Mouse (Mus musculus): ENCODE measurements around the gene Kctd15.

Kctd15 gene

DNA sequence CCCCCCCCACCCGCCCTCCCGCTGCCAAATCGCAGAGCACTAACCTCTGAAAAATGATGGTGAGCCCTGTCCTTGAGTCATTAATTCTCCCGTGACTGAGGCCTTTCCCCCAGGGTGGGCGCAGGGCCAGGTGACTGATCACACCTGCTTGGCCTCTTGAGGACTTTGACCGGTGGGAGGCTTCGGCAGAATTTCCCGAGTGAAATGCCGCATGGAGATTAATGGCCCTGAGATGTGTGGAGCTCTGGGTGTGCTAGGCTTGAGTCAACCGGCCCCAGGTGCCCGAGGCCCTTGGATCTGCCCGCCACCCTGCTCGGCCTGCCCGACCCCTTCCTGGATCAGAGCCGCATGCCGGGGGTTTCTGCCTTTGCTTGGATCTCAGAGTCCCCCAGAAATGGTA is 11.3 kb upstream of the Kctd15 start:
- no peak for DNase-seq (ENCODE audit: low read depth, low spot score)

DNA sequence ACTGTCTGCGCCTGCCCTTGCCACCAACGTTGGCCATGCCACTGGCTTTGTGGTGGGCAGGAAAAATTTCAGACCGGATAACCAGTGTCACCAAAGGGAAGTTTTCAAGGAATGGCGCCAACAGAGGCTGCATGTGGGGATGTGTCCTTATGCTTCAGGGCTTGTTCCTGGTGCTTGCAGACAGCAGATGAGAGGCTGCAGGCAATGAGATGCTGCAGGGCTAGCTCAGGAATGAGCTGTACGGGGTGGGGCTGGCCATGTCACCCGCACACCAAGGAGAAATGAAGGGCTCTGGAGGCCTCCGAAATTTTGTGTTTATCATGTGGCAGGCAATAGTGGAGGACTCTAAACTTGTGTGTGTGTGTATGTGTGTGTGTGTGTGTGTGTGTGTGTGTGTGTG is 6.6 kb upstream of the Kctd15 start:
- no peak for DNase-seq (ENCODE audit: low read depth, low spot score)

DNA sequence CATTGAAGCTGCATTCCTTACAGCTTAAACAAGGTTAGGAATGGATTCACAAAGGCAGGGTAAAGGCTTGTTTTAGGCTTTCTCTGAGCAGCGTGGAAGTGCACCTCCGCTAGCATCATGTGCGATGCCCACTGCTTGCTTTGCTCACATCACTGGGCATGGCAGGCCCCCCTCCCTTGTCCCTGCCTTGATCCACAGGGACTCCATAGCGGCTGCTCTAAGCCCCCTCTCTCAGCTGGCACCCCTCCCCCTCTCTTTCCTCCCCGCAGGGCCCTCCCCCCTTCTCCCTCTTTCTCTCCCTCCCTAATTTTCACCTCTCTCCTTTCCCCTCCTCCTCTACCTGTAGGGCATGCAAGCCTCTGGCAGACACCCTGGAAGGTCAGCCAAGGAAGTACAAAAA is 5.7 kb upstream of the Kctd15 start:
- DNase-seq (ENCODE audit: low read depth, low spot score): no peak

DNA sequence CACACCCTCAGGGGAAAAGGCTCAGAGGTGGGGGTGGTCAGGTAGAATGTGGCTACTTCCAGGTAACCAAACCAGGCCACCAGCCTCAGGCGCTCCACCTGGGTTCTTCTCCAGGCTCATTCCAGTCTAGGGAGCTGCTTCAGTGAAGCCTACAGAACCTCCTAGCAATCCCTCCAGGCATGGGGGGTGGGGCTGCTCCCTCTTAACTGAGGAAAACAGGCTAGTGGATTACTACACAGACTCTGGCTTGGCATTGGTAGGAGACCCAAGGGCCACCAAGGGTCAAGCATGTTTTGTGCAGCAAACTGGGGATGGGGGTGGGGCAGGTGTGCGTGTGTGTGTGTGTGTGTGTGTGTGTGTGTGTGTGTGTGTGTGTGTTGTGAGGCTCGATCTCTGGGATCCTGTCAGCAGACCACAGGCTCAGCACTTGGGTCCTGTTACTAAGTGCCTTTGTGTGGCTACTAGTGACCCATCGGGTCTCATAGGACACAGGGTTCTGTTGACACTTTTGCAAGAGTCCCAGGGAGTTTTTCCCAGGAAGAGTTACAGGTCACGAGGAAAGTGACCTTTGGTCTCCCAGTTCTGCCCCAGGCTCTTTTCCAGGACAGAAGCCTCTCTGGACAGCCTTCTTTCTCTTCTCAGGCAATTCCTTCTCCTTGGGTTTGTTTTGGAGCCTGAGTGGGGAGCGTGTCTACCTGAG is 3.0 kb upstream of the Kctd15 start:
- no peak for DNase-seq (ENCODE audit: low read depth, low spot score)

DNA sequence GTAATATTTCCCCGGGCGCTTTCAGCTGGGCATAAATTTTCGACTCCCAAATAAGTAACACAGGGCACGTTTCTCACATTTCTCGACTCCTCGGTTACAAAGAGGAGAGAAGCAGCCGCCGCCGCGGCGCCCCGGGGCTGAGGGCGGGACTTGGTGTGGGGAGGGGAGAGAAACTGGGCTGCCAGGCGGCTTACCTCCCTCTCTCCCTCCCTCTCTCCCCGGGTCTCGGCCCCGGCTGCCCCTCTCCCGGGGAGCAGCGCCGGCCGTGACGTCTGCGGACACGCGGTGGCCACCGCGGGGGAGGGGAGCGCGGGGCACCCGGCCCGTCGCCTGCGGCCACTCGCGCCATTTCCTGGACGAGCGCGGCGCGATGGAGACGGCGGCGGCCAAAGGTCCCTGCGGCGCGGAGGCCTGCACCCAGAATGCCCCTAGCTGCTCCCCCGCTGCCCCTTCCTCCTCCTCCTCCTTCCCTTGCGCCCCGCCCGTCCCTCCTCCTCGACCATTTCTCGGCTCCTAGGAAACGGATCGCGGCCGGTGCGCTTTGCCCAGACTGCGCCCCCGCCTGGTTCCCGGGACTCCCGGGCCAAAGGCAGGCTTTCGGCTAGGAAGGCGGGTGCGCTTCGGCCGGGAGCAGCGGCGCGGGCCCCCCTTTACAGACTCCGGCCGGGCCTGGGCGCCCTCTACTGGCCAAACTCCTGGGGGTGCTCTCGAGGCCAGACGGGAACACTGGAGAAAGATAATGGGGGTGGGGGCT is 1.3 kb downstream of the Kctd15 start:
- peak; percentile 95 for DNase-seq (ENCODE audit: low read depth, low spot score)

DNA sequence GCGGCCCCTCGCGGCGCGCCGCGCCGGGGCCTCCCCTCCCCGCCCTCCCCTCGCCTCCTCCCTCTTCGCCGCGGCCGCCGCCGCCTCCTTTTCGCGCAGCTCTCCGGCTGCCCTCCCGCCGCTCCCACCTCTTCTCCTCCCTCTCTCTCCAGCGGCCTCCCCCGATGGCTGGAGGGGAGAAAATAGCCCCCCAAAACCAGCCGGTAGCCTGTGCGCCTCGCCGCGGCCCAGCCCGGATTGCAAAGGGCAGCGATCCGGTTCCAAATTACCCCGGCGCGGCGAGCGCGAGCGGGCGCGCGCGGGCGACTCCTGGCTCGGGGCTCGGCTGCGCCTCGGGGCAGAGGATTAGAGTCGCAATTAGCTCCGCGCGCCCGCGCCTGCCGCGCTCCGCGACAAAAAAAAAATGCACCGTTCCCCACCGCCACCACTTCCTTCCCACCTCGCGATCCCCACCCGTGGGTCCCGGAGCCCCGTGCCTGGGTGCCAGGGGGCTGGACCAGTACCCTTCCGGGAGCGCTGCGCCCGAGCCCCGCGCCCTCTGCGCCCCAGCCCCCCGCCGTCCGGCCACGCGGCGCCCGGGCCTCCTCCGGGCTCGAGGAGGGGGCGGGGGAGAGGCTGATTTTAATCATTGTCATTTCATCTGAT is 2.0 kb downstream of the Kctd15 start:
- peak; percentile 65 for DNase-seq (ENCODE audit: low read depth, low spot score)

DNA sequence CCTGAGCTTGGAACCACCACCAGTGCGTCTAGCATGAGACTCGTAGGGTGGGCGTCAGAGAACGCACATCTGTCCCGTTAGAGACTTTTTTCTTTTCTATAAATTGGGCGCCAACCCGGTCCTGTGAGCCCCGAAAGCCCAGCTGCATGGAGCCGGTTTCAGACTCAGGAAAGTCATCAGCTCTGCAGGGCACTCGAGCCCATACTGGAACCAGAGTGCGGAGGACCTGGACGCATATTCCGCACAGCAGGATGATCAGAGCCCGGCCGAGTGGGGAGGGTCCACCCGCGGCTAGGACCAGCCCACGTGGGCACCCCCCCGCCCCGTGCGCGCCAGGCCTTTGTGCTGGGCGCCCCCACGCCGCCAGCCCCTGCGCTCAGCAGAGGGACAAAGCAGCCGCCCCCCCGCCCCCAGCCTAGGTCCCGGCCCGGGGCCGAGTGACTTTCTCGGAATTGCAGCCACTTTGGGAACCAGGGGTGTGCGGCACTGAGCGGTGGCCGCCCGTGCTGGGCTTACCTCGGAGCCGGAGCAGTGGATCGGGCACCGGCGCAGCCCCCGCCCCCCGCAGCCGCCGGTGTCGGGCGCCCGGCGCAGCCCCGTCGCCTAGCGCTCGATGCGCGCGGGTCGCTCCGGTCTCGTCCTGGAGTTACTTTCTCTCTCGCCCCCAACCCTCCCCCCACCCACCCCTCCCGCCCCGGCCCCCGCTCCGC is 2.6 kb downstream of the Kctd15 start:
- DNase-seq (ENCODE audit: low read depth, low spot score): no peak

DNA sequence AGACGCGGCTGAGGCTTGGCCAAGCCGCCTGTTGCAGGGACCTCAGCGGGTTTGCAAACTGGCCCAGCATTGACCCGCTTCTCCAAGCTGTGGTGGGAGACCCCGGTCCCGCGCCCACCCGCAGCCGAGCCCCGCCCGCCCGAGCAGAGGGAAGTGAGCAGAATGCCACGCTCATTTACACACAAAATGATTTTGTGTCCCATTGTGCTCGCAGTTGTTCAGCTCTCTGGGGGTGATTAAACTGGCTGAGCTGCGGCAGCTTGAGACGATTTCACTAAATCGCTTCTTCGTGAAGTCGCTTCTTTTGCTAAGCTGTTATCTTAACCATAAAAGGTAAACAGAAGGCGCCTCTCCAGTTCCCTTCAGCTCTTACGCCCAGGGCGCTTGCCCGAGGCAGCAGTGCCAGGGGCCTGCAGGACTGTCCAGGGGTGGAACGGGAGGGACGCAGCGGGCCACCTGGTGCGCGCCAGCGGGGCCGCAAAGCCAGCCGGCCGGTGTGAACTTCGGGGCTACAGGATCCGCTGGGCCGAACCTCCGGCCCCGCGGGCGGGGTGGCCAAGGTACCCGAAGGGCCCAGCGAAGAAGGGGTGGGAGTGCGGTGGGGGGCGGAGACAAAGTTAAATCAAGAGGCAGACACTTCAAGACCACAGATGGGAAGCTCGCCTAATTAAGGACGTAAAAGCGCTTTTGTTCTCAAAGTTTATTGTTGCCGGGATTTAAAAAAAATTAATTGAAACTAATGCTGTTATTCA is 3.6 kb downstream of the Kctd15 start:
- peak; percentile 39 for DNase-seq (ENCODE audit: low read depth, low spot score)

DNA sequence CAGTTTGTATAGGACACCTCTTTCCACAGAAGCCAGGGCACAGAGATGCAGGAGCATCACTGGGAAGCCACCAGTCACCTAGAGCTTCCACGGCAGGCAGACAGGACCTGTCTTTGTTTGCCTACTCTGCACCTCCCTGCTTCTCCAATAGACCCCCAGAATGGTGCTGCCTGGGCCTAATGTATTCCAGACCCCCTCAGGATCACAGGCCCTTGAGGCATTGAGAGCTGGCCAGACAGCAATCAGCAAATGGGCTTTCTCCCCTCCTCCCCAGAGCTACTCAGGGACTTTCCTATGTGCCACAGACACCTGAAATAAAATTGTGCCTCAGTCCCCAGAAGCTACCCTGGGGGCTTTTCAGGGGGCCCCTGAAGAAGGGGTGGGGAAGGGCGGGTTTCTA is 5.2 kb downstream of the Kctd15 start:
- no peak for DNase-seq (ENCODE audit: low read depth, low spot score)

DNA sequence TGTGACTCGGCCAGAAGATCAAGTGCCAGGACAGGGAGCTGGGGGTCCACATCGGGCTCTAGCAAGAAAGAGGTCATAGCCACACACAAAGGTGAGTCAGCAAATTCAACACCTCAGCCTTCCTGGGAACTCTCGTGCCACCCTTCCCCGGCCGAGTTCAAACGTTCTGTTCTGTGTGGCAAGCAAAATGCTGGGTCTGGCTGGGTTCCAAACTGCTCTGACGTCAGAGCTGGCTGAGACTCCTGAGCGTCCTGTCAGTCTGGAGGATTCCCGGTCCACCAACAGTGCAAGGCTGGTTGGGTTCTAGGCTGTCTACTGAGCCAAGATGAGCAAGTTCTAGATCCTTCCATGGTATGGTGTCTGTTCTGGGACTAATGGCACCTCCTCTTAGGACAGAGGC is 9.5 kb downstream of the Kctd15 start:
- peak; percentile 61 for DNase-seq (ENCODE audit: low read depth, low spot score)

DNA sequence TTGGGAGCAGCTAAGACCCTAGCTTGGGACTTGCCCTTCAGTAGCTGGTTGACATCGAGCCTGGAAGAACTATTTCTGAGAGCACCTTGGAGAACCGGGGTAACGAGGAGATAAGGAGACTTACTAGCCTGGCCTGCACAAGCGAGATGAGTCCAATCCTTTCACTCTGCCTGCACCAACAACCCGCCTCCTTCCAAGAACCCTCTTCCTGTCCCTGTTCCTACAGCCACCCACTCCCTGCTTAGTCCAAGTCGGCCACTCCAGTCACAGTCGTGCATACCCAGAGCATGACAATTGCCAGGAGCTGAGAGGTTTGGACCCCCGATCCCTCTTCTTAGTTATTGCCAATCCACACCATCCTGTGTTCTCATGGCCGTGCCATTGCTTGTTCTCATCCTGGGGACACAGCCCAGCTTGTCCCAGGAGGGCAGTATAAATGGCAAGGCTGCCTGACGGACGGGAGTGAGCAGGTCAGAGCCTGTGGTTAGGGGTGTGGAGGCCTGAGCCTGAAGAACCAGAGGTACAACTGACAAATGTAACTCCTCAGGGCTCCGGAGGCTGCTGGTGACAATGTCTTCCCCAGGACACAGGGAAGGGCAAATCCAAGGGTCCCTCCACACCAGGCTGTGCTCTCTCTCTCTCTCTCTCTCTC is 10.3 kb downstream of the Kctd15 start:
- DNase-seq (ENCODE audit: low read depth, low spot score): peak; percentile 35

DNA sequence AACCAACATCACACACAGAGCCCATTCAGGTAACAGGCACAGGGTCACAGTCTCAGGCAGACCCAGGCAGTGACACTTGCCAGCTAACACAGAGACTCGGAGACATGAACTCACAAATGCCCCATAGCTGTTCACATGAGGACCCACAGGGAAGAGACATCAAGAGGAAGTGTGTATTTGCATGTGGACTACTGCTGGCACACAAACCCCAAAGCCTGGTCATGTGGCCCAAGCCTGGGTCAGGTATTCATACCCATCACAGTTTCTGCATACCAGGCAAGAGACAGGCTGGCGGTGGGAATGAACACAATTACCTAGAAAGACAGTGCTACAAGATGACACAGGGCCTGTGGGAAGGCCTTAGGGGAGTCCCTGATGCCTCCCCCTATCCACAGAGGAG is 10.9 kb downstream of the Kctd15 start:
- no peak for DNase-seq (ENCODE audit: low read depth, low spot score)

DNA sequence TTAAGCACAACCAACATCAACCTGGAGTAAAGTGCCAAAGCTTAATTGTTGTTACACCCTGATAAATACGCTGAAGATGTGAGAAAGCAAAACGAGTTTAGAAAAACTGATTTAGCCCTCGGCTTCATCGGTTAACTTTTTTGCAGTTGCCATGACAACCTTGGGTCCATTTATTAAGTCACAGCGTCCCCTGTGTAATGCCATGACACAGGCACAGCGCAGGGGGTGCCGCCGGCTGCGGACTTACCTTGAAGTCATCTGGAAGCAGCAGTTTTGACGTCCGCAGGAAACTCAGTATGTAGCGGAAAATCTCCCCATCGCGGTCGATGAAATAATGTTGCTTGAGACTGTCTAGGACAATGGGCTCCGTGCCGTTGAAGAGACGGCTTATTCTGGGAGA is 11.9 kb downstream of the Kctd15 start:
- no peak for DNase-seq (ENCODE audit: low read depth, low spot score)

DNA sequence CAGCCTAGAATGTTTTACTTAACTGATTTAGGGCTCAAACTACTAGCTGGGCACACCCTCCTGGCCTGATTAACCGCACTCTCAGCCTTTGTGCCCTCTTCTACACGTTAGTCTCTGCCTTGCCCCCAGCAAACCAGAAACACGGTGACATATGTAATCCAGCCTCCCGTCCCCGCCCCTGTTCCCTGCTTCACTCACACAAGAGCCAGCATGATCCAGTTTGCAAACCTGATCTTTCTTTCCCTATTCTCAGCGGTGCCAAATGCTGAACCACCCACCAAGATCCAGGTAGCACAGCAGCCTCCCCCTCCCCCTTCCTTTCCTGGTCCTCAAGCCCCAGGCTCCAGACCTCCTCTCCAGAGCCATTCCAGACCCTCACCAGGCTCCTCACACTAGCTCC is 13.2 kb downstream of the Kctd15 start:
- DNase-seq (ENCODE audit: low read depth, low spot score): no peak

DNA sequence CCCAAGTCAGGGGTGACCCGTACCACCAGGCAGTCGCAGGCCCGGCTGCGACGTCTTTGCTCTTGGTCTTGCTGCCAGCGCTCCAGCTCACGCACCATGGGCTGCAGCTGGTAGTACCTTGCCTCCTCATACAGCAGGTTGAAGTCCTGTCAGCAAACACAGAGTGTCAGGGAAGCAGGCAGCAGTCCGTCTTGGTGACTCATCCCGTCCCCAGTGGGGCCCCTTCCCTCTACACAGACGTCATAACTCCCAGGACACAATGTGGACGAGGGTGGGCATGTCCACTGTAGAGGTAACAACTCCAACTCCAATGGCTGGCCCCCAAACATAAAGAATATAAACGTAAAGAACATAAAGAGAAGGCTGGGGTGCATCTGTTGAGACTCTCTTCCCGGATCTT is 14.6 kb downstream of the Kctd15 start:
- DNase-seq (ENCODE audit: low read depth, low spot score): no peak

DNA sequence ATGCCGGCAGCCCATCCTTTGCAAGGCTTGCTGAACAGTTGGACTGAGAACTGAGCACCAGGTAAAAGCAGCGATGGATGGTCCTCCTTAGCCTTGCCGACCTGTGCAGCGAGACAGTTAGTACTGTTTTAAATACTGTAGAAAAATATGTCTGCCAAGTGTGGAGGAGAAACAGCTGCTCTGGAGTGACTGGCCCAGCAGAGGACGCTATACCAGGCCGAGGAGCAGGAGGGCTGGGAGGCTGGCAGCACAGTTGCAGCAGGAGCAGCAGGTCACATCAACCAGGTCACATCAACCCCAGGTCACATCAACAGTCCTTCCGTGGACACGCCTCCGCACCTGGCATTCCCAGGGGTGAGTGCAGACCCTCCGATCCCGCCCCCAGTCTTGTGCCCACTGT is 16.7 kb downstream of the Kctd15 start:
- no peak for DNase-seq (ENCODE audit: low read depth, low spot score)

DNA sequence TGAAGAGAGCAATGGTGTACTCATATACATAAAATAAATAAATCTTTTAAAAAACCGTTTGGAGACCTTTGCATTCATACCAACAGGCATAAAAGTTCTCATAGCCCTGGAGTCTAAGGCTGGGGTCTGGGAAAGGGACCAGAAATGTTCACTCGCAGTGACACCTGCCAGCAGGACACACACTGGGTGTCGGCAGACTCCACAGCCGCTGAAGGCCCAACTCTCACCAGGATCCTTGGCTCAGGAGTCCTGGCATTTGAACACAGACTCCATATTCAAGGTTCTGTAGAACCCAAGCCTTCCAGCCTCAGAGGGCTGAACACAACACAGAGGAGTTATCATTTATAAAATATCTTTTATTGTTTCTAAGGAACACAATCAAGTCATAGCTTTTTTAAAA is 19.9 kb downstream of the Kctd15 start:
- DNase-seq (ENCODE audit: low read depth, low spot score): no peak

DNA sequence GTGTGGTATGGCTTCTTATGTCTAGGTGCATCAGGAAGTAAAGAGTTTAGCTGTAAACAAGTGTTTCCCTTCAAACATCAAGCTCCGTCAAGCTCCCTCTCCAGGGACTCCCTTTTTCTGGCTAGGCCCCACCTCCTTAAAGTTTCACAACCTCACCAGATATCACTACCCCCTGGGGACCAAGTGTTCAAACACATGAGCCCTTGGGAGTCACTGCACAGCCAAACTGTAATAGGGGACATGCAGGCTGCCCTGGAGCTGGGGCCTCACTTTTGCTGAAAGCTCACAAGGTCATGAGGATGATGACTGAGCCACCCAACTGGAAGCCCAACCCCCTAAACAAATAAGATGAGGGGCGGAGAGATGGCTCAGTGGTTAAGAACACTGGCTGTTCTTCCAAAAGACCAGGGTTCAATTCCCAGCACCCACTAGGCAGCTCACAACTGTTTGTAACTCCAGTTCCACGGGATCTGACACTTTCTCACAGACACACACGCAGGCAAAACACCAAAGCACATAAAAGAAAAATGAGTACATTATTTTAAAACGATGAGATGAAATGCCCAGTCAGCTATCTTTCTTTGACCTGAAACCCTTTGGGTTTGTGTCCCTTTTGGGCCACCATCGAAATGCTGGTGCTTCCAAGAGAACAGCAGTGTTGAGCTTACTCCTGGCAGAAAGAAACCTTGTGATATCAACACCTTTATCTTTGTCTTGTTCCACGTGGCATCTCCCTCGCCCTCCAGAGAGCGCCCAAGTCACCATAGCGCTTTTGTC is 23.4 kb downstream of the Kctd15 start:
- DNase-seq (ENCODE audit: low read depth, low spot score): no peak

DNA sequence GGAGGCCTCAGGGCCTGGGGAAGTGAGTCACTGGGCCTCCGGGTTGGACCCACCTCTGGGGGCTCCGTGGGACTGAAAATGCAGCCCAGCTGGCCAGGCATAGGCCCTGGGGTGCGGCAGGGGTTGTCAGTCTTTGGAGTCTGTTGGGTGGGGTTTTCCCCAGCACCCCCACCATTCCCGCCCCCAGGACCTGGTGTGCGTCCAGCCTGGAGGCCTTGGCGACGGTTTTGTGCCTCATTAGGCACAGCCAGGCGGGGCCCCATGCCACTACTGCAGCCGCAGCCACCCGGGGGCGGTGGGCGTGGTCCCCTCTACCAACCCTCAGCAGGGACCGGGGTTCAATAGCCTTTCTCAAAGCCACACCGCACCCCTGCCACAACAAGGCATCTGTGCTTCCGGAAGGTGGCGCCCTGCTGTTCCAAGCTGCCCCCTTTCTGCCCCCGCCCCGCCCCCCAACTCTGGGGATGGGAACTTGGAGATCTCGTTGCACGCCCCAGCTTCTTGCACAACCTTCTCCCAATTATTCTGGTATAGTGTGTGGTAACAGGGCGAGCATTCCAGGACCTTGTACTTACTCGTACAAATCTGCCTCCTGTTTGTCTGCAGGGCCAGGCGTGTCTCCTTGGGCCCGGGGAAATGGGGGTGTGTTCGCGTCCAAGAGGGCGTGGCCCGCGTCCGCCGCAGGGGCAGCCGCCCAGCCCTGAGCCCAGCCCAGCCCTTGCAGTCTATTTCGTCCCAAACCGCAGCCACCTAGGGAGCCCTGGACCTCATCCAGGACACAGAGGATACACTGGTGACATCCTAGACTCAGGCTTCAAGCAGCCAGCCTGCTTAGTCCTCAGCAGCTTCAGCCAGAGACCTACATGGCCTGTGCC is 26.1 kb downstream of the Kctd15 start:
- peak; percentile 40 for DNase-seq (ENCODE audit: low read depth, low spot score)
